Mouse (Mus musculus): ENCODE data around the gene Arhgap10. TPM values are rescaled to one million over a fixed set of nuclear protein-coding genes. Genes with fewer than 3 reads are reported as not detected.
A peak's percentile ranks its signal among the peaks of the same experiment; 100 is the strongest.

Arhgap10 gene
- polyA plus RNA-seq, 1 experiment from 2014 or later, result 26.1 TPM

DNA sequence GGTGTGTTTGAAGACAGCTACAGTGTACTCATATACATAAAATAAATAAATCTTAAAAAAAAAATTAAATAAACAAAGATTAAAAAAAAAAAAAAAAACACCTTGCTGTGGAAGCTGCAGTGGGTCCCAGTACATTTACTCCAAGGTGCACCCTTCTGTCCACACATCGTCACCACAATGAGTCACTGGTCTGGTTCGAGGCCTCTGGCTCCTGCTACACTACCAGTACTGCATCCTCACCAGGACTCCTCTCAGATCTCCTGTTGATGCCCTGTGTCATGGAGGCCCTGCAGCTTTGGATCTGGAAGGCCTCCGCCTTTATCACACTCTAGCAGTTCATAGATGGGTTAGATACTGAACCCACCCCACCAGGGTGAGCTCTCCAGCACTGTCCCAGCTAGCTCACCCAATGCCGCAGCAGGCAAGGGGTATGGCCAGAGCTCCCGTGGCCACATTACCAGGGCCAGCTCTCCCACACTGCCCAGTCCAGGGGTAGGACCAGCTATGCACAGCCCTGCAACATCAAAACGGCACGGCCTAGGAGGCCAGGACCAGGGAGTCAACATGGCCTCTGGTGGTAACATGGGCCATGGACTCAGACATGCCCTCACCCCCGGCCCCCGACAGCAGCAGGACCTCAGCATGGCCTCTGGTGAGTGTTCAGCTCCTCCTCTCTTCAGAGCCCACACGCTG is 26.4 kb downstream of the Arhgap10 start:
- WGBS, result 91% methylated on average over 10 of the region's 10 CpGs

DNA sequence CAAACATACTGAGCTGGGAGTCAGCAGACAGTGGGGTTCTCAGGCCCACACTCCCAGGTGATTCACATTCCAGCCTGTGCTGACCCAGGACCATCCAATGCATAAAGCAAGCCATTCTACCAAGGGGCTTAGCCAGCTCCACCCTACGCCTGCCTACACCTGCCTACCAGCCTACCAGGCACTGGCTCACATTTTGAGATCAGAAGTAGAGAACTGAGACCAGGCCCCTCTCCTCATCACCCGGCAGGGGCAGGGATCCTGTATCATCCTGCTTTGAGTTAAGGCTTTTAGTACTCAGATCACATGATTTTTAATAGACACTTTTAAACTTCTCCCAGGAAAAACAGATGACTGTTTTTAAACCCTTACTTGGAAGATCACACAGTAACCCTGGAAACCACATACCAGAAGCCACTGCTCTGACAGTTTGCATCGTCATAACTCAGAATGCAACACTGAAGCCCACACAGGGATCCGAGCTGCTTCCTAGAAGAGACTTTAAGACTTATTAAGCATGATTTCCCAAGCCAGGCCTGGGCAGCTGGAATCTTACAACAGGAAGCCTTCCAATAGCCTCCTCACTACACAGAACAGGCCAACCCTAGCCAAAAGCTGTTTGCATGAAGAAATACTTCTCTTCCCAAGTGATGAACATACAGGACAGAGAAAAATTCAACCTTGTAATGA is 27.5 kb downstream of the Arhgap10 start:
- Histone ChIP-seq H3K4me1 (peaks cover 39% of the 10 kb centered on the region), H3K27ac (replicated peaks) (no peak overlapping the region), H3K9me3 (no peaks in the 10 kb centered on the region), H3K4me3 (no peak overlapping the region), H3K27me3 (replicated peaks; ENCODE audit: low read depth, poor library complexity, severe bottlenecking) (no peaks in the 10 kb centered on the region), H3K36me3 (replicated peaks) (no peaks in the 10 kb centered on the region)
- DNase-seq (ENCODE audit: low spot score), result no peak
- WGBS, result 73% methylated on average over 4 of the region's 4 CpGs

More for the DNA sequence above, 26.4 kb downstream of the Arhgap10 start:
- H3K27ac ChIP-seq (replicated peaks), result no peak overlapping the region
- H3K4me1 ChIP-seq, result peaks cover 34% of the 10 kb centered on the region
- no peaks in the 10 kb centered on the region for H3K9me3 ChIP-seq
- H3K36me3 ChIP-seq (replicated peaks), result no peaks in the 10 kb centered on the region
- H3K27me3 ChIP-seq (replicated peaks; ENCODE audit: low read depth, poor library complexity, severe bottlenecking), result no peaks in the 10 kb centered on the region
- no peak for DNase-seq (ENCODE audit: low spot score)
- H3K4me3 ChIP-seq, result no peak overlapping the region

DNA sequence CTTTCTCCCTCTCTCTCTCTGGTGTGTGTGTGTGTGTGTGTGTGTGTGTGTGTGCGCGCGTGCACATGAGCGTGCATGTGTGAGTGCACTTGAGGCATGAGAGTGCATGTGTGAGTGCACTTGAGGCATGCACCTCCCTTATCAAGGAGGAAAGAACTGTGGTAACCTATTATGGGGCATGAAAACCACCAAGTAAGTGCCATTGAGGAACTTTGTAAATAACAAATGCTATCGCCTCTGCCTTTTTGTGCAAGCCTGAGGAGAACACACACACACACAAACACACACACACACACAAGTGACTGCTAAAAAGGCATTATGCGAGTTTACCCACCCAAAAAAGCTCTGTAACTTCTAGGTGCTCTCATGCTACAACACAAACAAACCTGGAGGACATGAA is 28.5 kb downstream of the Arhgap10 start:
- Histone ChIP-seq H3K9me3 (no peaks in the 10 kb centered on the region), H3K4me3 (no peak overlapping the region), H3K4me1 (peaks cover 50% of the 10 kb centered on the region), H3K27me3 (replicated peaks; ENCODE audit: low read depth, poor library complexity, severe bottlenecking) (no peaks in the 10 kb centered on the region), H3K36me3 (replicated peaks) (no peaks in the 10 kb centered on the region), H3K27ac (replicated peaks) (no peak overlapping the region)
- 94% methylated on average over 6 of the region's 6 CpGs for WGBS
- DNase-seq (ENCODE audit: low spot score), result no peak

DNA sequence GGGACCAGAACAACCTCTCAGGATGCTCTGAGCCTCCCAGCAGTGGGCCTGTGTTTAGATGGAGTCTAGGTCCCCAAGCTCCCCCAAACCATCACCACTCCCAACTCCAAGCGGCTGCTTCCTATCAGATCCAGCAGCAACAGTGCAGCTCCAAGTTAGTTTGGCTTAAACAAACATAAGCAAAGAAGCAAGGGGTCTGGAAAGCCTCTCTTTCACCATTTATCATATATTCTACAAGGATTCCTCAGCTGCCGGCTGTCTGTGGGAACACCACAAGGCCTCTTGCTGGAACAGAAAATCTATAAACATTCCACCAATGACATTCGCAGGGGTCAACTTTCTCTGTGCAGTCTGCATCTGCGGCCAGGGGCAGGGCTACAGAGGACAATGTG is 29.5 kb downstream of the Arhgap10 start:
- H3K36me3 ChIP-seq (replicated peaks), result no peaks in the 10 kb centered on the region
- 68% methylated on average over 4 of the region's 4 CpGs for WGBS
- no peaks in the 10 kb centered on the region for H3K27me3 ChIP-seq (replicated peaks; ENCODE audit: low read depth, poor library complexity, severe bottlenecking)
- peaks cover 60% of the 10 kb centered on the region for H3K4me1 ChIP-seq
- no peak for DNase-seq (ENCODE audit: low spot score)
- H3K4me3 ChIP-seq, result no peak overlapping the region
- no peak overlapping the region for H3K27ac ChIP-seq (replicated peaks)
- H3K9me3 ChIP-seq, result no peaks in the 10 kb centered on the region

- H3K27ac ChIP-seq (replicated peaks), result no peak overlapping the region
- DNase-seq (ENCODE audit: low spot score), result no peak
- H3K9me3 ChIP-seq, result no peaks in the 10 kb centered on the region
- H3K36me3 ChIP-seq (replicated peaks), result no peaks in the 10 kb centered on the region
- peaks cover 65% of the 10 kb centered on the region for H3K4me1 ChIP-seq
- WGBS, result 87% methylated on average over 10 of the region's 10 CpGs
- no peaks in the 10 kb centered on the region for H3K27me3 ChIP-seq (replicated peaks; ENCODE audit: low read depth, poor library complexity, severe bottlenecking)
- H3K4me3 ChIP-seq, result no peak overlapping the region
Observed at GRCm38 (mm10) chr8:77487590-77488214, 30.1 kb downstream of the Arhgap10 start.

DNA sequence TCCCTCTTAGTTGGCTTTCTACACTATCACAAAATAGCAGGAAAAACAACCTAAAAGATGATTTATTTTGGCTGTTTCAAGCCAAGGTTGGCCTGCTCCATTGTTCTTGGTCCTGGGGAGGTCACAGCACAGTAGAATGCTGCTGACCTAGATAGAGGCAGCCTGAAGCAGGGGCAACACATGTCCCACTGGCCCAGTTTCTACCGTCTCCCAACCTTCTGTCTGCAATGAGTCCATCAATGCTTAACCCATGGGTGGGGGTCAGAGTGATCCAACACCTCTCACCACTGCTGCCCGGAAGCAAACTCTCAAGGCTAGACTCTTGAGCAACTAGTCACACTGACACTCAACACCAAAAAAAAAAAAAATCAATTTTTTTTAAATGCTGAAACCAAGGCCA is 31.0 kb downstream of the Arhgap10 start:
- Histone ChIP-seq H3K27ac (replicated peaks) (no peak overlapping the region), H3K4me1 (peaks cover 74% of the 10 kb centered on the region), H3K4me3 (no peak overlapping the region), H3K9me3 (no peaks in the 10 kb centered on the region), H3K27me3 (replicated peaks; ENCODE audit: low read depth, poor library complexity, severe bottlenecking) (no peaks in the 10 kb centered on the region), H3K36me3 (replicated peaks) (no peaks in the 10 kb centered on the region)
- 95% methylated on average over 2 of the region's 2 CpGs for WGBS
- DNase-seq (ENCODE audit: low spot score), result no peak

DNA sequence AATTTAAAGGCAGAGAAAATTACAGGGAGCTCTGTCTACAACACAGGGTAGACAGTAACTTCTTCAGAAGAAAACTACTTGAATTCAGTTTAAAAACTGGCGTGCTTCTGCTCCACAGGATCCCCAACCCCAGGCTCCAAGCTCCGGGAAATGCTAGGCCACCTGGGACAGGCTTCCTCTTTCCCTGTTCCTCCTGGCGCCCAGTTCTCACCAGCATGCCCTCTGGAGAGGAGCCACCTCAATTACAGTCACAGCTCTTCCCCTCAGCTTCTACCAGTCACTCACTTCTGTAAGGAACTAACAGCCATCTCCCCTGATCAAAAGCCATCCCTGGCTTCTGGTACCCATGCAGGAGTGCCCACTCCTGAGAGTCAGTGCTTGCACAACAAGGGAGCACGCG is 32.9 kb downstream of the Arhgap10 start:
- peak overlapping the region; percentile 44 for H3K27ac ChIP-seq (replicated peaks)
- WGBS, result 77% methylated on average over 5 of the region's 5 CpGs

DNA sequence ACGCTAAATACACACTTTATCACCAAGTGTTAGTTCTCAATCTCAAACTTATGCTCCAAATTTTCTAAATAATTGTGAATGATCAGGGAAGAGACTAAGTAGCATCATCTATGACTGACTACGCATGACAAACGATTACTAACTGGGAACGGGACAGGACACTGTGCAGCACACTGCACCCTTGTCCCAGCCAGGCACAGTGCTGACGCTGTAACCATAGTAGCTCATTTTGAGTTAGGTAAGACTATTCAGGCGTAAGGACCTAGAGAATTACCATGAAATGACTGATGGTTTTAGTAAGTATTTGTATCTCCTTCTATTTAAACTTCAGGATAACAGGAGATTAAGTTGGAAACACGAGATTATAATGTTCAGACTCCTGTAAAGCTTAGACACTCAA is 33.5 kb downstream of the Arhgap10 start:
- H3K36me3 ChIP-seq (replicated peaks), result no peaks in the 10 kb centered on the region
- H3K4me3 ChIP-seq, result no peak overlapping the region
- no peak for DNase-seq (ENCODE audit: low spot score)
- no peaks in the 10 kb centered on the region for H3K27me3 ChIP-seq (replicated peaks; ENCODE audit: low read depth, poor library complexity, severe bottlenecking)
- H3K9me3 ChIP-seq, result no peaks in the 10 kb centered on the region
- peaks cover 68% of the 10 kb centered on the region for H3K4me1 ChIP-seq
- no peak overlapping the region for H3K27ac ChIP-seq (replicated peaks)
- WGBS, result 74% methylated on average over 7 of the region's 7 CpGs

More for the DNA sequence above, 32.9 kb downstream of the Arhgap10 start:
- no peaks in the 10 kb centered on the region for H3K36me3 ChIP-seq (replicated peaks)
- no peak for DNase-seq (ENCODE audit: low spot score)
- no peak overlapping the region for H3K4me3 ChIP-seq
- peaks cover 71% of the 10 kb centered on the region for H3K4me1 ChIP-seq
- no peaks in the 10 kb centered on the region for H3K9me3 ChIP-seq
- no peaks in the 10 kb centered on the region for H3K27me3 ChIP-seq (replicated peaks; ENCODE audit: low read depth, poor library complexity, severe bottlenecking)

DNA sequence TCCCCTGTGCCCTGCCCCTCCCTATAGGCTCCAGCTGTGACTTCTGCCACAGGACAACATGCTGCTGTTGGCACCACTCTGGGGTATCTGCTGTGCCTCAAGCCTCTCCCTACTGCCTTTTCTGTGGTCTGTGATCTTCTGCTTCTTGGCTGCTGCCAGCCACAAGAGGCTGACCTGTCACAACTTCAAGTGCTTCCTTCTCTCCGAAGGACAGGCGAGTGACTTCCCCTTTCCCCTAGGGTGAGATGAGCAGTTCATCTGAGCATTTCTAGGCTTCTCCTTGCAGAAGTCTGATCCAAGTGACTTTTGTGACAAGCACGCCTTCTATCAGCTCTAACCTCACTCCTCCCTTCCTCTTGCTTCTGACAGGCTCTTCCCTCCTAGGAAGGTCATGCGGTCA is 34.1 kb downstream of the Arhgap10 start:
- Histone ChIP-seq H3K9me3 (no peaks in the 10 kb centered on the region), H3K27me3 (replicated peaks; ENCODE audit: low read depth, poor library complexity, severe bottlenecking) (no peaks in the 10 kb centered on the region), H3K4me1 (peaks cover 70% of the 10 kb centered on the region), H3K4me3 (no peak overlapping the region), H3K36me3 (replicated peaks) (no peaks in the 10 kb centered on the region), H3K27ac (replicated peaks) (no peak overlapping the region)
- DNase-seq (ENCODE audit: low spot score), result no peak
- 75% methylated on average over 4 of the region's 4 CpGs for WGBS

- H3K9me3 ChIP-seq, result no peaks in the 10 kb centered on the region
- no peak overlapping the region for H3K4me3 ChIP-seq
- WGBS, result 23% methylated on average over 6 of the region's 6 CpGs
- no peaks in the 10 kb centered on the region for H3K27me3 ChIP-seq (replicated peaks; ENCODE audit: low read depth, poor library complexity, severe bottlenecking)
- 0 out of 2 replicates have a peak overlapping the region, but pooled peaks have one; percentile 8 for H3K27ac ChIP-seq (replicated peaks)
- DNase-seq (ENCODE audit: low spot score), result peak; percentile 64
- peaks cover 69% of the 10 kb centered on the region for H3K4me1 ChIP-seq
- H3K36me3 ChIP-seq (replicated peaks), result no peaks in the 10 kb centered on the region
Observed at GRCm38 (mm10) chr8:77481791-77482190, 36.0 kb downstream of the Arhgap10 start.

GRCm38 (mm10) chr8:77479995-77480394 is 37.8 kb downstream of the Arhgap10 start:
- peaks cover 61% of the 10 kb centered on the region for H3K4me1 ChIP-seq
- no peaks in the 10 kb centered on the region for H3K9me3 ChIP-seq
- no peak for DNase-seq (ENCODE audit: low spot score)
- H3K36me3 ChIP-seq (replicated peaks), result no peaks in the 10 kb centered on the region
- H3K4me3 ChIP-seq, result no peak overlapping the region
- H3K27ac ChIP-seq (replicated peaks), result no peak overlapping the region
- 82% methylated on average over 9 of the region's 9 CpGs for WGBS
- no peaks in the 10 kb centered on the region for H3K27me3 ChIP-seq (replicated peaks; ENCODE audit: low read depth, poor library complexity, severe bottlenecking)

GRCm38 (mm10) chr8:77478913-77479273 is 38.9 kb downstream of the Arhgap10 start:
- H3K36me3 ChIP-seq (replicated peaks), result no peaks in the 10 kb centered on the region
- peaks cover 59% of the 10 kb centered on the region for H3K4me1 ChIP-seq
- peak; percentile 33 for DNase-seq (ENCODE audit: low spot score)
- no peaks in the 10 kb centered on the region for H3K27me3 ChIP-seq (replicated peaks; ENCODE audit: low read depth, poor library complexity, severe bottlenecking)
- 33% methylated on average over 2 of the region's 2 CpGs for WGBS
- no peak overlapping the region; the same call in 1 of the 2 replicates for H3K27ac ChIP-seq (replicated peaks)
- H3K9me3 ChIP-seq, result no peaks in the 10 kb centered on the region
- no peak overlapping the region for H3K4me3 ChIP-seq
